Mouse (Mus musculus) neutrophil, adult 83 days (primary cell): ENCODE data around the gene Cxcl5. TPM values are rescaled to one million over a fixed set of nuclear protein-coding genes. Genes with fewer than 3 reads are reported as not detected.

Experiments
- total RNA-seq, 2 experiments: library from RNA; stranded (reverse); gene quantifications; one replicate each; pipeline ENCODE4 v1.2.4; 2023

Gene Cxcl5
- total RNA-seq: not detected

DNA sequence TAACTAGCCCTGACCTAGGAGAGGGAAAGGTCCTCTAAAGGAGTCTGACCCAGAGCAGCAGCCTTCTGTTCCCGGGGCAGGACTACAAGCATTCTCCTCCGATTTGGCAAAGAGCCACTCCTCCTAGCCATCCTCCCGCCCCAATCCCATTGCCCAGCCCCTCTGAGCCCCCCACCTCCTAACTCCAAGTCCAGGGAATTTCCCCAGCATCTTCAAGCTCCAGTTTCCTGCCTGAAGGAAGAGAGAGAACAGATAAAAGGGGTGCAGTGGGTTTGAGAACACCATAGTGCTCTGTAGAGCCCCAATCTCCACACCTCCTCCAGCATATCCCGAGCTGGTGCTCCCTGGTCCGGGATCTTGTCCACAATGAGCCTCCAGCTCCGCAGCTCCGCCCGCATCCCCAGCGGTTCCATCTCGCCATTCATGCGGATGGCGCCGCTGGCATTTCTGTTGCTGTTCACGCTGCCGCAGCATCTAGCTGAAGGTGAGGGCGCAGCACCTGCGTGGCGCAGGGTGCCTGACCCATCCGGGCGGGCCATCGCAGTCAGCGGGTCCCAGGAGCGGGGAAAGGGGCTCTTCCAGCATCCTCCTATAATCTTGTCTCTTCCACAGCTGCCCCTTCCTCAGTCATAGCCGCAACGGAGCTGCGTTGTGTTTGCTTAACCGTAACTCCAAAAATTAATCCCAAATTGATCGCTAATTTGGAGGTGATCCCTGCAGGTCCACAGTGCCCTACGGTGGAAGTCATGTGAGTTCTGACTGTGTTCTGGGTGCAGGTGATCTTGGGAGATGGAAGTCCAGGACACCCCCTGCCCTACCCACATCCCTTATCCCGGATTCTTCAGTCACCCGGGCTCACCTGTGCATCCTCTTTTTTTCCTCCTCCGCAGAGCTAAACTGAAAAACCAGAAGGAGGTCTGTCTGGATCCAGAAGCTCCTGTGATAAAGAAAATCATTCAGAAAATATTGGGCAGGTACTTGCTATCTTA is at the start of gene Cxcl5:
TSS of gene Cxcl5 (plus strand) at position 284 of the 989 bp plus-strand sequence.

DNA sequence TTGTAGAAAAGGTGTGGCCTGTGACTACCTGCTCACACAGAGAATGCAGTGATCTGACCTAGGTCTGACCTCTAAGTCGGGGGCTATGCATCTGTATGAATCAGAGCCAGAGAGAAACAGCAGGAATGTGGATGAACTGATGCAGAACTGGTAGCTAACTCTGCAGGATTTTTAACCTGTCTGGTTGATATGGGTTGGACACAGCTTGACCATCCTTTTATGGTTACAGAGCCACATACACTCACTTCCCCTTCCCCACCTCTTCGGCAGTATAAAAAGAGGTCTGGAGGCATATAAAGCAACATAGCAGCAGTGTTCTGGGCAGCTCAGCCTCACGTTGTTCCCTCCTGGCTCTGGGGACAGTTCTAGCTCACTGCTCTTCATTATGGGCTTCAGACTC is 9.1 kb downstream of the Cxcl5 start, which contains the start of gene Ppbp:
TSS of gene Ppbp (plus strand) at position 301 of the 400 bp plus-strand sequence.

DNA sequence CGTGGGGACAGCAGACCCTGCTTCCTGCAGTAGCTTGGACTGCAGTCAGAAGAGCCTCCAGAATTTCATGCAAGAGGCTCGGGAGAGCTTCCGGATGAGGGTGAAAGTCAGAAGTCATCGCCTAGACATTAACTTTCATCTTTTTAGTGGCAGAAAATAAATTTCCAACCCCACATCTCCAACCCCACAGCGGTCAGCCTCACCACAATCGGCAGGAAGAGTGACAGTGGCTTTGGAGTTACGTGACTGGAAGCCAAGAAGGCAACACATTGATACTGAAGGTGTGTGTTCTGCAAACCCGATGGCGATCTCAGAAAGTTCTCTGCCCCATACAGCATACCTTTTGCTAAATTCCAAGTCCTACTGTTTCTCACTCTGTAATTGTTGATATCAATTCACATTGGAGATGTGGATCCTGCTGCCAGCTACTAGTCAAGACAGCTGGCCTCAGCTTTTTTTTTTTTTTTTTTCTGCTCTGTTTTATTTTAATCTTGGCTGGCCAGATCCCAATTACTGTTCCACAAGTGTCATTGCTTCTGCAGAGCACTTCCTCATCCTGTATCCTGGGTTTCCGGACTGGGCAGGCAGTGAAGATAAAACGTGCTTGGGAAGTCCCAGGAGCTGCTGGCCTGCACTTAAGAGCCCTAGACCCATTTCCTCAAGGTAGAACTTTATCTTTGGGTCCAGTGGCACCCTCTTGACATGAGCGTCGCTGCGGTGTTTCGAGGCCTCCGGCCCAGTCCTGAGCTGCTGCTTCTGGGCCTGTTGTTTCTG is 12.9 kb downstream of the Cxcl5 start, which contains the start of gene Pf4:
TSS of gene Pf4 (plus strand) at position 556 of the 774 bp plus-strand sequence.

DNA sequence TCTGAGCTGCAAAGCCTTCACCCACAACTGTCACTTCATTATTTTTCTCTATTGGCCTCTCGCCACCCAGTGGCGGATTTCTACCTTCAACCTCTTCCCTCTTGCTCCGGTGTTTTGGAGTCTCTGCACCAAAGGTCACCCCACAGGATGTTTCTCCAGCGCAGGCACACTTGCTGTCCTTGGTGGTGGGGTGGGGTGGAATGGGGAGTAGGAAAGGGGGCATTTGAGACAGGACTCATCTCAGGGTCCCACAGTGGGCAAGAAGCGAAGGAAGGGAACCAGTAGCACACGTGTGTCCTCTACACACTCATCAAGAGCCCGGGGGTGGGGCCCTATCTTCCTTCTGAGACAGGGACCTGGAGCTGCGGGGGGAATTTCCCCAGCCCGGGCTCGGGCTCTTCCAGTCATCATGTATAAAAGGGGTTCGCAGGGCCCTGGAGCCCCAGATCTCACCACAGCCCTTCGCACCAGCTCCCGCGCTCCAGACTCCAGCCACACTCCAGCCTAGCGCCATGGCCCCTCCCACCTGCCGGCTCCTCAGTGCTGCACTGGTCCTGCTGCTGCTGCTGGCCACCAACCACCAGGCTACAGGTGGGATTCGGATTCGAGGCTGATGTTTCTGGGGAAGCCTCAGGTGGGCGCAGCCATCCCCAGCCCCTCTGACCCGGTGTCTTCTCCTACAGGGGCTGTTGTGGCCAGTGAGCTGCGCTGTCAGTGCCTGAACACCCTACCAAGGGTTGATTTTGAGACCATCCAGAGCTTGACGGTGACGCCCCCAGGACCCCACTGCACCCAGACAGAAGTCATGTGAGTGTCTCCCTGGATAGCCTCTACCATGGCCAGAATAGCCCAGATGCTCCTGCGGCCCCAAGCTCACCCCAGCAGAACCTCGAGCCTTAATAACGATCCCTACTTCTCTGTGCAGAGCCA is 26.8 kb downstream of the Cxcl5 start, which contains the start of gene Cxcl3:
TSS of gene Cxcl3 (plus strand) at position 445 of the 930 bp plus-strand sequence.

DNA sequence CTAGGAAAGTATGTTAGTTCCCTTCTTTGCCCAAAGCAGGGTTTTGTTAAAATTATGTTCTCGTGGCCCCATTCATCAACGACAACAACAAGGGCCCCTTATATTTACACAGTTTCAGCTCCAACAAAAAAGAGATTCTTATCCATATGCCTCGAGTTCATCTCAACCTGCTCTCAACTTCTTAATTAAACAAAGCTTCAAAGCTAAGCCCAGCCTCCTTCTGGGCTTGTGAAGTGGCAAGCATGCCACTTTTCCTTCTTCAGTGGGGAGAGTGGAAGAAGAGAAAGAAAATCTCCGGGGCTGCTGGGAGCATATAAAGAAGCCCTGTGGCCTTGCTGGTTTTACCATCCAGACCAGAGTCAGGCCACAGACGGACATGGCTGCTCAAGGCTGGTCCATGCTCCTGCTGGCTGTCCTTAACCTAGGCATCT is 35.0 kb downstream of the Cxcl5 start, which contains the start of gene Cxcl15:
TSS of gene Cxcl15 (plus strand) at position 340 of the 431 bp plus-strand sequence.

Other genes starting within 250 kb of the Cxcl5 start
- gene Afm, start 240.4 kb upstream of the Cxcl5 start, total RNA-seq: not detected
- gene 5830473C10Rik, start 198.3 kb upstream of the Cxcl5 start, total RNA-seq: not detected
- under 1 TPM; 0.15 to 0.53 TPM for gene Rassf6, start 118.7 kb upstream of the Cxcl5 start, total RNA-seq
- gene Ppbp, start 9.2 kb downstream of the Cxcl5 start, total RNA-seq: 1 to 10 TPM; 6.2 to 6.4 TPM
- gene Pf4, start 13.1 kb downstream of the Cxcl5 start, total RNA-seq: 10 to 100 TPM; 19.6 to 21.7 TPM
- gene Cxcl3, start 26.7 kb downstream of the Cxcl5 start, total RNA-seq: under 1 TPM; 0.94 to 0.95 TPM
- not detected for gene Cxcl15, start 35.2 kb downstream of the Cxcl5 start, total RNA-seq
- 1 to 10 TPM in 1 of 2 experiments, under 1 TPM in 1; 0.31 to 1.3 TPM for gene Cxcl1, start 131.9 kb downstream of the Cxcl5 start, total RNA-seq
- gene Cxcl2, start 144.5 kb downstream of the Cxcl5 start, total RNA-seq: 100 to 1,000 TPM; 247 to 270 TPM
- 1 to 10 TPM; 1.5 to 2.6 TPM for gene Mthfd2l, start 171.8 kb downstream of the Cxcl5 start, total RNA-seq